Mouse (Mus musculus) monocyte, adult 2 months (primary cell): ENCODE results near the gene Mif.
"Not testable (repeated sequence)": the region's sequence is repeated elsewhere in the genome, so short reads cannot be mapped to it uniquely, and the experiment has no call there.

Experiments
- DNase-seq, 2 experiments: peaks; one replicate each; pipeline ENCODE4 v3.0.0; 2022; ENCODE audit warnings: low spot score in 2 of 2, low read depth in 1 of 2

Mif gene

DNA sequence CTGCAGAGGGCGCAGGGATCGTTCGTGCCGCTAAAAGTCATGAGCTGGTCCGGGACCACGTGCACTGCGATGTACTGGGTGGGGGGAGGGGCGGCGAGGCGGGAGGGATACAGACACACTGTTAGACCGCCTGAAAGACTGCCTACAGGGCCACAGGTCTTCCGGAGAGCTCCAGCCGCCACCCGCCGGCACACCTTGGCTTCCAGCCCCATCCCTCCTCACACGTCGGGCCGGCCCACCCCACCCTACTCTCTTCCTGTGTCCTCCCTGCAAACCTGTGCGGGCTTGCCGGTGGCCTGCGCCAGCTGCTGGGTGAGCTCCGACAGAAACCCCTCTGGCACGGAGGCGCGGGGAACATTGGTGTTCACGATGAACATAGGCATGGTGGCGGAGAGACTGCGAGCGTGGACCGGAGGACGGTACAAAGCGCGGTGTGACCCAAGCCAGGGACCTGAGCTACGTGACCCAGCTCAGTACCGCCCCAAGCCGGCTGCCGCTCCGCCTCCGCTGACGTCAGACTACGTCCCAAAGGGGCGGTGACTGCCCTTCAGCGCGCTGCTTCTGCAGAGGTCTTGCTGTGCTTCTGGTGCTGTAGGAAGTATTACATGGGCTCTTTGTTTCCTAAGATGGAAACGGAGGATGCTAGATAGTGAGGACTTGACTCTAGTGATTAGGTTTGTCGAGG is at the start of gene Mif:
Gene Mif, minus strand, starts transcription at position 455 of the 685 bp plus-strand sequence.
- DNase-seq, result peak; percentile 33 to 80

DNA sequence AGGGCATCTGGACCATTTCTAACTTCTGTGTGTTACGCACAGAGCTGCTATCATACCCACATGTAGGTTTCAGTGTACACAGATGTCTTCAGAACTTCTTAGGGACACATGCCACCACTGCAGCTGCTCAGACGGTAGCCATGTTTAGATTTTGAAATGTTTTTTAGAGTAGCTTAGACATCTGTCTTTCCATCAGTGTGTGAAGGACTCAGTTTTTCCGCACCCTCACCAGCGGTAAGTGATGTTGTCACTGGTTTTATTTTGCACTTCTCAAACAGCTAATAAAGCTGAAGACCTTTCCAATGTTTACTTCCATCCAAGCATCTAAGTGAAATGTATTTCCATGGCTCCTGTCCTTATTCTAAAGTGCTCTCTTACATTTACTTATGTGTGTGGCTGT is 46.8 kb upstream of the Mif start:
- no peak for DNase-seq

DNA sequence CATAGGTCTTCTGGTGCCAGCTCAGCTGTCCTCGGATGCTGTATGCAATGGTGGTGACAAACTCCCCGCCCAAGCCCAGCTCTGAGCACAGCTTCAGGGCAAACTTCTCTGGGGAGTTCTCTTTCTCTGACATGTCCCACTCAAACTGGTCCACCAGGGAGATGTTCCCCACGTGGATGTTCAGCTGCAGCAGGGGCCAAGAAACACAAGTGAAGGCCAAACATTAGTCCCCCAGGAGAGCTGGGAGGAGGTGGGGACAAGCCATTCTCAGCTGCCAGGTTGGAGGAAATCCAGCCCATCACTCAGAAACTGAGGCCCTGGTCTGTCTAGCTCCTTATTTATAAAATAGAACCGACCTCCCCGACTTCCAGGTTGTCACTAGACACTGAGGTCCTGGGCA is 44.4 kb upstream of the Mif start:
- DNase-seq, result no peak

DNA sequence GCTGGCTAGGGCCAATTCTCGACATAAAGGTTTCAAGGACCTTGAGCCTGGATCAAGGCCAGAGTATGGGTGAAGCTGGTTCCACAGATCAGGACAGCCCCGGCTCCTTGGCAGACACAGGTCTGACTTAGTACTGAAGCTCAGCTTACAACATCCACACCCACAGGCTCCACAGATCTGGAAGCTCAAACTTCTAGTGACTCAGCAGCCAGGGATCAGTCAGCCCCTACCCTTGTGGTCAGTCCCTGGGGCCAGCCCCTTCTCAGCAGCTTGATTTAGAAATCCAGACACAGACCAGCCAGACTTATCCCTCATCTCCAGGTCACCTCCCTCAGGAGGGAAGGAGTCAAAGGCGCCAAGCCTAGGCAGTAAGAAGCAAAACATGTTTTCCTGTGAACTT is 38.8 kb upstream of the Mif start:
- DNase-seq, result no peak

DNA sequence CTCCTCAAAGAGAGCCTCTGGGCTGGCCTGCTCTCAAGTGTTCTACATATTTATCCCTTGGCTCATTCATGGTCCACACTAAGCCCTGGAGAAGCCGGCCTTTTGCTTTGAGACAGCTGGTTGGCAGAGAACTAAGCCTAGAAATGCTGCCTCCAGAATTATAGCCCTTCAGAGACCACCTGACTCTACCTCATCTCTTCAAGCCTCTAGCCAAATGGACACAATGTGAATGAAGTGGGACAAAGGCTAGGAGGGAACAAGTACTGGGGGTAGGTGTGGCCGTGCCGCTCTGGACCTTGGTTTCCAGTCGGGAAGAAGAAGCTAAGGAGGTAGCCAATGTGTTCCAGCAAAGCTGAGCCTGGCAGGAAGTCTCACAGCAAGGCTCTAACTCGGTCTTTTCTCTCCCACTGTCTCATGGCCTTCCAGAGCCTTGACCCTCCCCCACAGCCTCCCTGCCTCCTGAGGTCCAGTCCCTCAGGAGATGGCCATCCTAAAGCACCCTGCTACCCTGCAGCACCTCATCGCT is 38.1 kb upstream of the Mif start:
- no peak for DNase-seq

DNA sequence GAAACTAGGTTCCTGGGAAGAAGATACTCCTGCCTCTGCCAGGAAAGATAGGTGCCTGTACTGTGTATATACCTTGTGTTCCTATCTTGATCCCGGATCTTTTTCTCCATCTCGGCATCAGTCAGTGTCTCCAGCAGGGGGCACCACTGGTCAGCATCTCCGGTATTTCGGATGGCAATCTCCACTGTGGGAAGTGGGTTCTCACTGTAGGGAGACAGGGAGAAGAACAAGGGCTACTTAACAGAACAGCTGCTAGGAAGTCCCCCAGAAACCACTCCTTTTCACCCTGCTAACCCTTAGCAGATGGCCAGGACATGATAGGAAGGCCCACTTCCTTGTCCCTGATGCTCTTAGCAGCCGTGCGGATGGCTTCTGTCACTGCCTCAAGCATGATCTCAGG is 37.3 kb upstream of the Mif start:
- peak in 1 of 2 experiments; percentile 29 for DNase-seq

DNA sequence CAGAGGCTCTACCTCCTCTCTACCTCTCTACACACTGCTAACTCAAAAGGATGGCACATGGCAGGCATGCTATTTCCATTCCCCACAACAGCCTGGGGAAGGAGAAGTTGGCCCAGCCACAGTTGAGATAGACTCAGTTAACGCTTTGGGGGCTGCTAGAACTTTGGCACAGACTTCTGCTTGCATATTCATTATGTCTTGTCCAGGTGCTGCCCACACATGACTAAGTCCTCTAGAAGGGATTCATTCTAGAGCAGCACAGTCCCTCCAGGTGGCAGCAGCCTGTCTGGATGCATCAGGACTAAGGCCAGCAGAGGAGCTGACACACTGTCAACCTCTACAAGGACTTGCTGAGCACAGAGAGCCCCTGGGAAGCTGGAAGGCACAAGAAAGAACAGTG is 36.2 kb upstream of the Mif start:
- no peak for DNase-seq

DNA sequence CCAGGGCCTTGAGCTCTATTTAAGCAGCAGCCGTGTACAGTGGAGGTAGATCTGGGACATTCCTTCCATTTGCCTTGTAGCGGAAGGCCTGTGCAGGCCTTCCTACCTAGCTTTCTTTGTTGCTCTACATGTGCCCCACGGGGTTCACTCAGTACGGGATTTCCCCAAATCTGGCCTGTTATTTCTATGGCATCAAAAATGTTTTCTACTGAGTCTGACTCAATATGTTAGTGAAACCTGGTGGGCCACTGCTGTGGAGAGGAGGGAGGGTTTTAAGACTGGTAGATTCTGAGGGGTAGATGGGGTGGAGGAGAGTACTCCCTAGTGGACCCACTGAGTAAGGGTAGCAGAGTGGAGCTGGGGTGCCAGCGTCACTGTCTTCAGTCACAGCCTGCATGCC is 35.7 kb upstream of the Mif start:
- DNase-seq, result no peak

DNA sequence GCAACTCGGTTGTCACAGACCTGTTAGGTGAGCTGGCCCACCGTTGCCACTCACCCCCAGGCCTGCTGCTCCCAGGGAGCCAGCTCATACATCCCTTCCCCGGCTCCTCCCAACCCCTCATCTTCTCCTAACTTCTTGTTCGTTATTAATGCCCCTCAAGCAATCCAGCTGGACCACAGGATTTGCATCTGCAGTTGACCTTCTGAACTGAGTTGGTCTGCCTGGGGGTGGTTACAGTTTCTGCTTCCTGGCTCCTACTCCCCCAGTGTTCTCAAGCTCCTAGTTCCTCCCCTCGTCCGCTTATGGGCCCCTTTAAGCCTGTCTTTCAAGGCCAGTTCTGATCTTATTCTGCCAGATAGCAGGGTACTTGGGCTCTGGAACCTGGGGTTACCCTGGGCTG is 34.6 kb upstream of the Mif start:
- DNase-seq, result no peak

DNA sequence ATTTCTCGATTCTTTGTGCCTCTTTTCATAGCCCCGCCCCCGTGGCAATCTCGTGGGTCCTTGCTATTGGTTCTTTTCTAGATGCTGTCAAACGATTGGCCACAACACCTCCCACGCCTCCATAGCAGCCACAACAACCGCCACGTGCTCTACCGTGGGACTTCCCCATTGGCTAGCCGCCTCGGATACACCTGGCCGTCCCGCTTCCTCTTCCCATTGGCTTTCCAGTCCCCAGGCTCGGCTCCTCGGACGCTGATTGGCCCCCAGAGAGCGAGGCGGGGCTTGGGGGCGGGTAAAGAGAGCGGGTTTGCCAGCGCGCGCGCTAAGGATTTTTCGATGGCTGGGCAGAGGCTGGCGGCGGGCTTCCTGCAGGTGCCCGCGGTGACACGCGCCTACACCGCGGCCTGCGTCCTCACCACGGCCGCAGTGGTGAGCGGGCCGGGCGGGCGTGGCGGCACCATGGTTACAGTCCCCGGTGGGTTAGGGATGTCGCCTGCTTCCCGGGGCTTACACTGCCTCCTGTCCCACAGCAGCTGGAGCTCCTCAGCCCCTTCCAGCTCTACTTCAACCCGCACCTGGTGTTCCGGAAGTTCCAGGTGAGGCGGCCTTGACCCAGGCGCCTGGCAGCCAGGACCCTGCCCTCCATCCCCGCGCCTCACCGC is 33.2 kb upstream of the Mif start, which contains the start of gene Derl3:
Gene Derl3, plus strand, starts transcription at position 325 of the 662 bp plus-strand sequence.
- peak; percentile 86 to 89 for DNase-seq

DNA sequence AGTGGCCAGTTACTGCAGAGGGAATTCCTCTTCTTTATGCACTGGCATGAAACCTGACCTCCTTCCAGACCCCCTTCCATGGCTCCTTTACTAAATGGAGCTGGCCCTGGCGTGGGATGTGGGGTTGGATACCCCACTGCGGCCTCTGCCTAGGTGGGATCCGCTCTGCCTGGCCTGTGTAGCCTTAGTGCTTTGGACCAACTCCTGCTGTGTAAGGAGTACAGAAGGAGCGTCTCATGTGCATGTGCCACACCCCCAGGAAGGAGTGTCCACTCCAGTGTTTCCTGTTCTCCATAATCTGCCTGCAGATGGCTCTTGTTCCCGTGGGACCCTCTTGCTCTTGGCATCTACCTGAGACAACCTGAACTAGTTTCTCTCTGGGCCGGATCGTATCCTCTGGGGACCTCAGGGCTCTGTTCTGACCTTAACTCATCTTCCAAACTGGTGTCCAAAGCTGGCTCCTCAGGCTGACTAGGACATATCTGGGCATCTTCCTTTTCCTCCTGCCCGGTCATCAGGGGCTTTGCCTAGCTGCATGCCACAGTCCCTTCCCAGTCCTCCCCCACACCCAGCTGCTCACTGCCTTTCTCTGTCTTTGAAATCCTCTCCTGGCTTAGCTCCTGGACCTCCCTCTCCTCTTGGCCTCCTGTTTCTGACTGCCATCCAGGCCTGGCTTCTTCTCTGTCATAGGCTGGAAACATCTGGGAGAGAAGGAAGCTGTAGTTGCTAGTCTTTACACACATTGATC is 29.5 kb upstream of the Mif start:
- DNase-seq, result no peak

DNA sequence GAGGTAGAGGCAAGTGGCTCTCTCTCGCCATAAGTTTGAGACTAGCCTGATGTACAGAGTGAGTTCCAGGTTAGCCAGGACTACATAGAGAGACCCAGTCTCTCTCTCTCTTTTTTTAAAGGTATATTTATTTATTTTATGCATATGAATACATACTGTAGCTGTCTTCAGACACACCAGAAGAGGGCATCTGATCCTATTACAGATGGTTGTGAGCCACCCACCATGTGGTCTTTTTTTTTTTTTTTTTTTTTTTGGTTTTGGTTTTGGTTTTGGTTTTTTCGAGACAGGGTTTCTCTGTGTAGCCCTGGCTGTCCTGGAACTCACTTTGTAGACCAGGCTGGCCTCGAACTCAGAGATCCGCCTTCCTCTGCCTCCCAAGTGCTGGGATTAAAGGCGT is 27.5 kb upstream of the Mif start:
- not testable (repeated sequence) for DNase-seq

DNA sequence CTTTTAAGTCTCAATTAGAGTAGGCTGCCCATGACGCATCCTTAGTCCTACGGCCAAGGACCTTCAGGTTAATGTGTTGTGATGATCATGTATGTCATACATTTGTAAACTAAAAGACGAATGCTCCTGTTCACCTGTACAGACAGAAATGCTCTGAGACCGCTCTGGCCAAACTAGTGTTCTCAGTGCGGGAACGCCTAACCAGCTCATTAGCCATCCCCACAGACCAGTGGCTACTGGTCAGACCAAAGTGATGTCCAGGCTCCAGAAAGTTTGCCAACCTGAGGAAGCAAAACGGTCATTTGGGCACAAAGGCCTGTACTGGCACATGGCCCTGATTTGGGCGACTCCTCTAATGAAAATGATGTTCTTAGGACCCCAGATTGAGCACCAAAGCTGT is 24.7 kb upstream of the Mif start:
- no peak for DNase-seq

DNA sequence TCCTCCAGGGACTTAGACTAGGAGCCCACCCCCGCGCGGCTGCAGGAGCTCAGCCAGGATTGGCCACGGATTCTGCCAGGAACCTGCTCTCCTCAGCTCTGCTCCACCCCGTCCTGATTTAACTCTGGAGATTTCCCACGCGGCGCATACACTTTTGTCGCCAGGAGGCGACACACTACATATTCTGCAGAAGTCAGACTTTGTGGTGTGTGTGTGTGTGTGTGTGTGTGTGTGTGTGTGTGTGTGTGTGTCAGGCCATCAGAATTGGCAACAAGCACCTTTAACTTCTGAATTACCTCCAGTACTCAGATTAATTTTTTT is 23.2 kb upstream of the Mif start:
- no peak for DNase-seq

DNA sequence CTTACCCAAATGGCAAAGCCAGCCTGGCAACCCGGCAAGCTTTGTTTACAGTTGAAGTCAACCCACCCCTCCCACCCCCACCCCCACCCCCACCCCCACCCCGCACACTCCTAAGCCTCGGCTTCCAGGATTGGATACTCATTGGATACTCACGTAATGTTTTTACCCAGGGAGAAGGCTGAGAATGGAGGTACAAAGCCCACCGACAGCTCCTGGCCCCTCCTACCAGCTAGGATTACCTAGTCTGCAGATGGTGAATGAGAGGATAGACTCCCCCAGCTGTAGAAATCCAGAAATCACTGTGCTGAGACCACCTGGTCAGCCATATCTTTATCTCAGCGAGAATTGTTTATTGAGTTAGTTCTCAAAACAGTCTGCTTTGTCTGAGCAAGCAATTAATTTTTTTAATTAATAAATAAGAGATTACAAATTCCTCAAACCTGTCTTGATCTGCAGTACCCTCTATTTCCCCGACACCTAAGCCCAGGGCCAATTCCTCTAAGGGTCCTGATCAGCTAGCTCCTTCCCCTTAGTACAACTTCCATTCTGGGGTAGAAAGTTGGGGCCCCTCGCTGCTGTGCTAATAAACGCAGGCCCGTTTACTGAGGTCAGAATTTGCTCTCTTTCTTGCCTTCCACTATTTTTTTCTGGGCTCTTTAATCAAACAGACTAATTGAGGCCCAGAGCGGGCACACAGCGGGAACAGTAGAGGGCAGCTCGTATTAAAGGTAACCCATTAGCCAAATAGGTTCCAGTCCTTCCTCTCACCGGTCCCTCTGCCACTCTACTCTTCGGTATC is 22.6 kb upstream of the Mif start:
- no peak for DNase-seq

DNA sequence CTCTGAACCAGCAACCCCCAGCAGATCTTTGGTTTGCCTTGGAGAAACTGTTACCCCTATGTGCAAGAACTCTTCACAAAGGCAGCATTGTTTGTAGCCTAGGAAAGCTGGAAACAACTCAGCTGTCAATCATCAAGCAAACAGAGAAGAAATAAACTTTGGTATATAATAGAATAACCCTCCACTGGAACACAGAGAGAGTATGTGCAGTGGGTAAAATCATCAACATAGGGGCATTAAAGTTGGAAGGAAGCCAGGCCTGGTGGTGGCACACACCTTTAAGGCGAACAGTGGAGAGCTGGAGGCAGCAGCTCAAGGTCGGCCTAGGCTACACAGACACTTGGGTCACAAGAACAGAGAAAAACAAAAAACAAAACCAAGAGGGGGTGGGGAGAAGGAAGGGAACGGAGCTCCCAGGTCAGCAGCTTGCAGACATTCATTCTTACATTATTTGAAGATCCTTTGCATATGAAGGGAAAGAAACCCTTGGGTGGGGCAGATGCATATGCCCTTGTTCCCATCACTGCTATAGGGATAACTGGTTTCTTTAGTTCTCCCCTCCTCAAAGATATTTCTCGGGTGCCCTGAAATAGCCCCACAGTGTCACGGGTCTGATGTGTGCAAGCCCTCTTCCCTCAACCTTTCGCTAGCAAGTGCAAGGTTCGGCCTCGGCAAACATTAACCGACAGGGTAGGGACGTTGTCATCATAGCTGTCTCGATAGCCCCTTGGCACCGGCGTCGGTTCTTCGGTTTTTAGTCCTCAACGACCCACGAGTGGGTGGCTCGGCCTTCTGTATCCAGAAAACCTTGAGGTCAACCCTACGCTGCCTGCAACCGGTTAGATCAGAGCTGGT is 21.8 kb upstream of the Mif start:
- DNase-seq, result no peak

DNA sequence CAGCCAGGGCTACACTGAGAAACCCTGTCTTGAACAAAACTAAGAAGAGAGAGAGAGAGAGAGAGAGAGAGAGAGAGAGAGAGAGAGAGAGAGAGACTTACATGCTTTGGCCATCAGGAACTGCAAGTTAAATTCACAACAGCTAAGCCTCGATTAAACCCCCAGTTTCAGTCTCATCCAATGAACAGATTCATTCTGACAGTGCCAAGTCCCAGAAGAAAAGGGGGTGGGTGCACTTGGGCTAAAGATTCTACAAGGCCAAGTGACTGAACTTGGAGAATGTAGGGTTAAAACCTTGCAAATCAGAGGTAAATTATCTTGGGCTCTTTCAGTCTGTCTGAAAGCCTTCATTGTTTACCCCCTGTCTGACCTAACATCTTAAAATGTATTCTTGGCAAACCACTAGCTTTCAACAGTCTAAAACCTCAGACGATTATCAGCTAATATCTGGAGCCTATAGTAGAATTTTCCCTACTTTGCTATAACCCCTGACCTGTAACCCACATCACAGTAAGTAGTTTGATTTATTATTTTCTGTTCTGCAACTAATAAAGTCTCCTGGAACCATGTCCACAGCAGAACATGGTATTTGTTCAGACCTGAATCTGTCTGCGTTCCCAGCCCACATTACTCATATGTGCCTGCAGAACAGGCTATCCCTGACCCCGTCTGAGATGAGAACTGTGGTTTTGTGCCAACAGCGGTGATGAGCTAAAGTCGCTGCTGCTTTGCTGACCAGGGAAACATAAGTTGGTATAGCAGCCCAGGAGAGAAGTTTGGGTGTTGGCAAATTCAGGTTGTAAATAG is 20.9 kb upstream of the Mif start:
- DNase-seq, result no peak

DNA sequence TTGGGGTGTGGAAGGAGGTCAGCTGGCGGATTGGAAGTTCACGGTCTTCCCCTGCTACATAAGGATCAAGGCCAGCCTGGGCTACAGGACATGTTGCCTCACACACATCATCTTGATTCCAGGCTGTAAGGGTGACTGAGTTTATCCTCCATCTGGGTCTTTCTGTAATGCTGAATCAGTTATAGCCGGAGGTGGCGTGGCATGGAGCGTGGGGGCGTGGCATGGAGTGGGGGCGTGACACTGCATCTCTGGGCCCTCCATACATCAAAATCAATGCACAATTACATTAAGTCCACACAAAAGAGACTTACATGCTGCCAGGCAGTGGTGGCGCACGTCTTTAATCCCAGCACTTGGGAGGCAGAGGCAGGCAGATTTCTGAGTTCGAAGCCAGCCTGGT is 20.3 kb upstream of the Mif start:
- DNase-seq, result no peak

DNA sequence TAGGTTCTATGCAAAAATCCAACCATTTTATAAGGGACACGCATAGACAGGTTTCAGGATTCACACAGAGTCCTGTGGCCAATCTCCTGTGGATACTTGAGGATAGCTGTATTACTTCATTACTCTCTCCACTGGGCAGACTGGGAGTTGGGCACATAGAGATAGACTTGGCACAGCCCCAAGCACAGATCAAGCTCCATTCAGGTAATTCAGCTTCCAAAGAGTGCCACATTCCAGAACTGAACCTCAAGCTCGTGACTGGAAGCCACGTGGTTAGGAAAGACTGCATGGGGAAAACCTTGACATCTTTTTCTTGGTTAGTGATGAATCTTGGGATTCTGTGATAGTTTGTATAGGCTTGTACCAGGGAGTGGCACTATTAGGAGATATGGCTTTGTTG is 18.8 kb upstream of the Mif start:
- DNase-seq, result no peak
